In genomic region chr10:24836366-24837038, GRCm38 (mm10) we compare ENCODE assay signal across 8 mouse cellular contexts. TPM values are rescaled to one million over a fixed set of nuclear protein-coding genes. Genes with fewer than 3 reads are reported as not detected.
A peak's percentile ranks its signal among the peaks of the same experiment; 100 is the strongest.
DNase-seq lines count a peak whose midpoint lies in the region; ATAC-seq and TF ChIP-seq lines count a peak whose summit lies in the region.

No protein-coding gene starts in this region.

- peak; percentile 51; the same call in 1 of the 2 replicates for ATAC-seq in hindbrain, embryonic 12.5 days (ENCODE audit: low FRiP score)
- no peak for ATAC-seq in midbrain, embryonic 14.5 days (ENCODE audit: low FRiP score, low TSS enrichment)

- H3K27ac ChIP-seq in hindbrain, embryonic 12.5 days, result no peak overlapping the region
- H3K27ac ChIP-seq in midbrain, embryonic 14.5 days (replicated peaks; ENCODE audit: low read depth, low read length), result no peak overlapping the region

- peaks cover 21% of the 10 kb centered on the region for H3K4me1 ChIP-seq in hindbrain, embryonic 12.5 days
- H3K4me1 ChIP-seq in midbrain, embryonic 14.5 days (ENCODE audit: control insufficient read depth, insufficient read depth, low read length), result peaks cover 16% of the 10 kb centered on the region

- H3K9ac ChIP-seq in hindbrain, embryonic 12.5 days, result no peak overlapping the region
- H3K9ac ChIP-seq in midbrain, embryonic 14.5 days (replicated peaks; ENCODE audit: low read length), result peak overlapping the region; percentile 45; the same call in 1 of the 2 replicates

- TF ChIP-seq CTCF in brain, embryonic 14.5 days (IDR thresholded peaks at IDR 0.05; ENCODE audit: borderline replicate concordance, extremely low read depth, insufficient read depth, insufficient read length), result no peak

- H3K4me3 ChIP-seq in hindbrain, embryonic 12.5 days, result peak overlapping the region; percentile 14; the same call in 1 of the 2 replicates
- H3K4me3 ChIP-seq in midbrain, embryonic 14.5 days (replicated peaks; ENCODE audit: low read depth, low read length), result peak overlapping the region; percentile 22

- H3K4me2 ChIP-seq in hindbrain, embryonic 12.5 days (replicated peaks), result peak overlapping the region; percentile 45
- H3K4me2 ChIP-seq in midbrain, embryonic 14.5 days (ENCODE audit: low read length), result peak overlapping the region; percentile 50

- 56% methylated on average over 4 of the region's 4 CpGs for WGBS in hindbrain, embryonic 12.5 days
- 56% methylated on average over 4 of the region's 4 CpGs for WGBS in midbrain, embryonic 14.5 days

- no peaks in the 10 kb centered on the region for H3K27me3 ChIP-seq in hindbrain, embryonic 12.5 days
- no peaks in the 10 kb centered on the region for H3K27me3 ChIP-seq in midbrain, embryonic 14.5 days (ENCODE audit: control insufficient read depth, insufficient read depth, low read length)

- H3K9me3 ChIP-seq in hindbrain, embryonic 12.5 days (replicated peaks), result no peaks in the 10 kb centered on the region
- no peaks in the 10 kb centered on the region for H3K9me3 ChIP-seq in midbrain, embryonic 14.5 days (ENCODE audit: control insufficient read depth, low read length)

- peak; percentile 33 for DNase-seq in embryo, embryonic 11 days
- DNase-seq in embryo, embryonic 9.5 days (ENCODE audit: extremely low spot score), result no peak
- DNase-seq in brain, embryonic 14.5 days (ENCODE audit: low read depth), result peak; percentile 47
- DNase-seq in midbrain, embryonic 14.5 days, result peak; percentile 19
- no peak for DNase-seq in testis, postnatal 10 days (ENCODE audit: low spot score)
- no peak for DNase-seq in spleen, adult 18-20 months
- DNase-seq in spleen, adult 12 weeks (ENCODE audit: low spot score), result no peak

- H3K36me3 ChIP-seq in hindbrain, embryonic 12.5 days, result no peaks in the 10 kb centered on the region
- no peaks in the 10 kb centered on the region for H3K36me3 ChIP-seq in midbrain, embryonic 14.5 days (ENCODE audit: control insufficient read depth, insufficient read depth, low read length)

- no peak for TF ChIP-seq POLR2A in brain, embryonic 14.5 days (IDR thresholded peaks at IDR 0.05; ENCODE audit: borderline replicate concordance, extremely low read depth, insufficient read depth, insufficient read length, poor library complexity, severe bottlenecking)

RNA-seq across cellular contexts. Expression of gene Enpp3, which starts 6.1 kb away (rescaled TPM):
- 1.7 and 2.7 TPM in 2 replicates for polyA plus RNA-seq in brain, embryonic 14.5 days (2012; rRNA removed)
- 5.5 and 6.4 TPM in 2 replicates for polyA plus RNA-seq in hindbrain, embryonic 12.5 days (2016; fragmentation: Nextera tagmentation; extraction: Ambion mirVana)
- polyA plus RNA-seq in midbrain, embryonic 14.5 days (2014; fragmentation: Nextera tagmentation; extraction: Ambion mirVana), result 2.5 and 4.1 TPM in 2 replicates

RNA-seq across cellular contexts. Expression of gene Med23, which starts 33.3 kb away (rescaled TPM):
- polyA plus RNA-seq in brain, embryonic 14.5 days (2012; rRNA removed), result 51.8 and 56.1 TPM in 2 replicates
- 31.2 and 39.3 TPM in 2 replicates for polyA plus RNA-seq in hindbrain, embryonic 12.5 days (2016; fragmentation: Nextera tagmentation; extraction: Ambion mirVana)
- polyA plus RNA-seq in midbrain, embryonic 14.5 days (2014; fragmentation: Nextera tagmentation; extraction: Ambion mirVana), result 28.2 and 35.9 TPM in 2 replicates

Comparison
In these comparisons a context has a peak if more than half of its experiments do, and no peak if none do; other contexts are left out.
1. DNase-seq: peak in embryo, embryonic 11 days (single experiment), brain, embryonic 14.5 days (single experiment) and midbrain, embryonic 14.5 days (single experiment); none in embryo, embryonic 9.5 days (single experiment), testis, postnatal 10 days (single experiment), spleen, adult 18-20 months (0 of 2) and spleen, adult 12 weeks (single experiment).